Mouse (Mus musculus): Measurements from ENCODE around the gene Pomt2. TPM values are rescaled to one million over a fixed set of nuclear protein-coding genes. Genes with fewer than 3 reads are reported as not detected.

Gene Pomt2
- polyA plus RNA-seq, 1 experiment from 2014 or later, result 13.5 TPM

DNA sequence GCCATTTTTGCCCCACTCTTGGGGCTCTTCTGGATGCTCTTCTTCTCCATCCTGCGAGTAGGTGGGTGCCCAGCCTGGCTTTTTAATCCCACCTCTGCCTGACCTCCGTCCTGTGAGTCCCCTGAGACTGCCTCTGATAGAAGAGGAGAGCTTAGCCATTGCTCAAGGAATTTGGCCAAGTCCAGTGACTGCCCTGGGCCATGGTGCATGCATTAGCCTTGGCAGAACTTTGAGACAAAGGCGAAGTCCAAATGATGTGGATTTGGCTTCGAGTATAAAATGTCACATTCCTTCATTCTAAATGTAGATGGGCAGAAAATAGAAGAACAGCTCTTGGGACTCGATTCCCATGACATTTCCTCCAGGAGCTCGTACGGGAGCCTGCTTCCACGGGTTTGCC is 65.0 kb downstream of the Pomt2 start:
- Histone ChIP-seq H3K4me1 (ENCODE audit: control insufficient read depth in 2 of 2, insufficient read depth in 2 of 2, low read length in 2 of 2) (no peaks in the 10 kb centered on the region), H3K9me3 (ENCODE audit: control insufficient read depth, low read length) (no peaks in the 10 kb centered on the region), H3K27ac (replicated peaks in 1 of 2; ENCODE audit: control insufficient read depth in 1 of 2, insufficient read depth in 1 of 2, low read depth in 2 of 2, low read length in 2 of 2) (no peak overlapping the region), H3K4me3 (ENCODE audit: control insufficient read depth in 1 of 2, insufficient read depth in 1 of 2, low read depth in 1 of 2, low read length in 2 of 2) (no peak overlapping the region), H3K4me2 (ENCODE audit: low read length) (no peak overlapping the region), H3K27me3 (ENCODE audit: control insufficient read depth, insufficient read depth, low read length) (no peaks in the 10 kb centered on the region), H3K36me3 (ENCODE audit: control insufficient read depth, insufficient read depth, low read length) (no peaks in the 10 kb centered on the region), H3K9ac (ENCODE audit: low read length) (no peak overlapping the region)
- ATAC-seq (ENCODE audit: insufficient number of reproducible peaks, insufficient read depth, low FRiP score, low read depth), result no peak
- 69% methylated on average over 8 of the region's 8 CpGs for WGBS

DNA sequence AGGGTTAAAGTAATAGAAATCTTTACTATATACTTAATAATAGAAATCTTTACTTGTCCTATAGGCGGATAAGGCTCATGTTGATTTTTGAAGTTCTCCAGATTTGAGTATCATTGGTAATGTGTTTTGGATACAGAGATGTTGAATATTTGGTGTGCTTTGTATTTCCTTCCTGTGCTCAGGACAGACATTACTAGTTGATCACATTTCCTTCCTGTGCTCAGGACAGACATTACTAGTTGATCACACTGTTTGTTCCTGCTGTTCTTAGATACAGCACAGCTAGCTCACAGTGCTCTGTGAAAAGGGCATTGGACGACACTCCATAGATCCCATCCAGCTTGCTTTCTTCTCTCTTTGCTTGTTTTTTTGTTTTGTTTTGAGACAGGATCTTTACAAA is 71.2 kb downstream of the Pomt2 start:
- no peaks in the 10 kb centered on the region for H3K36me3 ChIP-seq (ENCODE audit: control insufficient read depth, insufficient read depth, low read length)
- H3K4me3 ChIP-seq (ENCODE audit: control insufficient read depth in 1 of 2, insufficient read depth in 1 of 2, low read depth in 1 of 2, low read length in 2 of 2), result no peak overlapping the region
- WGBS, result 75% methylated on average over 2 of the region's 2 CpGs
- H3K27me3 ChIP-seq (ENCODE audit: control insufficient read depth, insufficient read depth, low read length), result no peaks in the 10 kb centered on the region
- no peak for ATAC-seq (ENCODE audit: insufficient number of reproducible peaks, insufficient read depth, low FRiP score, low read depth)
- H3K27ac ChIP-seq (replicated peaks in 1 of 2; ENCODE audit: control insufficient read depth in 1 of 2, insufficient read depth in 1 of 2, low read depth in 2 of 2, low read length in 2 of 2), result no peak overlapping the region
- H3K9me3 ChIP-seq (ENCODE audit: control insufficient read depth, low read length), result no peaks in the 10 kb centered on the region
- H3K4me2 ChIP-seq (ENCODE audit: low read length), result no peak overlapping the region
- no peaks in the 10 kb centered on the region for H3K4me1 ChIP-seq (ENCODE audit: control insufficient read depth in 2 of 2, insufficient read depth in 2 of 2, low read length in 2 of 2)
- no peak overlapping the region for H3K9ac ChIP-seq (ENCODE audit: low read length)

DNA sequence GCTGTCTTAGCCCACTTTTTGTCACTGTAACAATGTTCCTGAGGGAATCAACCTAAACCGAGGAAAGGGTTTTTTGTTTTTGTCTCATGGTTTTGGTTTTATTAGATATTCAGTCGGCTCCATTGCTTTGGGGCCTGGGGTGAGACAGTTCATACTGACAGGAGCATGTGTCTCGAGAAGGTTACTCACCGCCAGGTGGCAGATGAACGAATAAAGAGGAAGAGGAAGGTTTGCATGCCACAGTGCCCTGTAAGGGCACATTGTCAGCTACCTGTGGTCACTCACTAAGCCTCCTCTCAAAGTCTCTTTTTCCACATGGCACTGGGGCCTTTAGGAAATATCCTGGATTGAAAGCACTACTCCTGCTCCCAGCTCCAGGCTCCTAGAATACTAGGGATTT is 77.2 kb downstream of the Pomt2 start:
- Histone ChIP-seq H3K27me3 (ENCODE audit: control insufficient read depth, insufficient read depth, low read length) (no peaks in the 10 kb centered on the region), H3K27ac (replicated peaks in 1 of 2; ENCODE audit: control insufficient read depth in 1 of 2, insufficient read depth in 1 of 2, low read depth in 2 of 2, low read length in 2 of 2) (no peak overlapping the region), H3K9me3 (ENCODE audit: control insufficient read depth, low read length) (no peaks in the 10 kb centered on the region), H3K4me1 (ENCODE audit: control insufficient read depth in 2 of 2, insufficient read depth in 2 of 2, low read length in 2 of 2) (no peaks in the 10 kb centered on the region), H3K4me2 (ENCODE audit: low read length) (no peak overlapping the region), H3K9ac (ENCODE audit: low read length) (no peak overlapping the region), H3K4me3 (ENCODE audit: control insufficient read depth in 1 of 2, insufficient read depth in 1 of 2, low read depth in 1 of 2, low read length in 2 of 2) (no peak overlapping the region), H3K36me3 (ENCODE audit: control insufficient read depth, insufficient read depth, low read length) (no peaks in the 10 kb centered on the region)
- ATAC-seq (ENCODE audit: insufficient number of reproducible peaks, insufficient read depth, low FRiP score, low read depth), result no peak
- 67% methylated on average over 5 of the region's 5 CpGs for WGBS

DNA sequence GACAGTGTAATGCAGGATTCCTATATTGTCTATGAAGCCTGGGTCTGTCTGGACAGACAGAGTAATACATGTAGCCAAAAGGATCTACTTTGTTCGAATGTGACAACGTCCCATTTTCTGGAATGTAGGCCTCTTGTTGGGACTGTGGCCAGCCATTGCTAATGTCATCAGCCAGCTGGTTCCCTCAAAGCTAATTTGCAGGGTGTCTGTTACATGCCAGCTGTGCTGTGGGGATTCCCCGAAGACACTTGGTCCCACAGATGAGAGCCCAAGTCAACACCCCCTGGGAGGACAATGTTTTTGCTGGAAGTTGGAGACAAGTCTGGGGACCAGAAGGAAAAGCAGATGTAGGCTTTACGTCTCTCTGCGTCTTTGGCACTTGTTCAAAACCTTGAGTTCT is 81.3 kb downstream of the Pomt2 start:
- H3K27me3 ChIP-seq (ENCODE audit: control insufficient read depth, insufficient read depth, low read length), result no peaks in the 10 kb centered on the region
- no peak overlapping the region for H3K9ac ChIP-seq (ENCODE audit: low read length)
- no peak overlapping the region for H3K4me2 ChIP-seq (ENCODE audit: low read length)
- no peaks in the 10 kb centered on the region for H3K9me3 ChIP-seq (ENCODE audit: control insufficient read depth, low read length)
- 77% methylated on average over 5 of the region's 5 CpGs for WGBS
- H3K27ac ChIP-seq (replicated peaks in 1 of 2; ENCODE audit: control insufficient read depth in 1 of 2, insufficient read depth in 1 of 2, low read depth in 2 of 2, low read length in 2 of 2), result no peak overlapping the region
- no peak for ATAC-seq (ENCODE audit: insufficient number of reproducible peaks, insufficient read depth, low FRiP score, low read depth)
- H3K36me3 ChIP-seq (ENCODE audit: control insufficient read depth, insufficient read depth, low read length), result no peaks in the 10 kb centered on the region
- no peaks in the 10 kb centered on the region for H3K4me1 ChIP-seq (ENCODE audit: control insufficient read depth in 2 of 2, insufficient read depth in 2 of 2, low read length in 2 of 2)
- no peak overlapping the region for H3K4me3 ChIP-seq (ENCODE audit: control insufficient read depth in 1 of 2, insufficient read depth in 1 of 2, low read depth in 1 of 2, low read length in 2 of 2)

DNA sequence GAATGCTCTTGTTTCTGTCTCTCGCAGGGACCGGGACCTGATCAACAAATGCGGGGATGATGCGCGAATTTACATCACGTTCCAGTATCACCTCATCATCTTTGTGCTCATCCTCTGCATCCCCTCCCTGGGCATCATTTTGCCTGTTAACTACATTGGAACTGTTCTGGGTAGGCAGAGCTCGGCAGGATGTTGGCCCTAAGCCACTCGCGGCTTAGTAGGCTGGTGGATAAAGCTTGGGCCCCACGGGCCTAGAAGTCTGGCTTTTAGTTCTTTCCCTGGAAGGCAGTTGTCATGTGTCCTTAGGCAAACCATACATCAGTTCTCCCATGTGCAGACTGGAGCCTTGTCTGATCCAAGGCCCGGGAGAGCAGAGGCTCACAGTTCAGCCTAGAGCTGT is 82.3 kb downstream of the Pomt2 start:
- Histone ChIP-seq H3K4me1 (ENCODE audit: control insufficient read depth in 2 of 2, insufficient read depth in 2 of 2, low read length in 2 of 2) (no peaks in the 10 kb centered on the region), H3K4me2 (ENCODE audit: low read length) (no peak overlapping the region), H3K27ac (replicated peaks in 1 of 2; ENCODE audit: control insufficient read depth in 1 of 2, insufficient read depth in 1 of 2, low read depth in 2 of 2, low read length in 2 of 2) (no peak overlapping the region), H3K4me3 (ENCODE audit: control insufficient read depth in 1 of 2, insufficient read depth in 1 of 2, low read depth in 1 of 2, low read length in 2 of 2) (no peak overlapping the region), H3K27me3 (ENCODE audit: control insufficient read depth, insufficient read depth, low read length) (no peaks in the 10 kb centered on the region), H3K9ac (ENCODE audit: low read length) (no peak overlapping the region), H3K9me3 (ENCODE audit: control insufficient read depth, low read length) (no peaks in the 10 kb centered on the region), H3K36me3 (ENCODE audit: control insufficient read depth, insufficient read depth, low read length) (no peaks in the 10 kb centered on the region)
- ATAC-seq (ENCODE audit: insufficient number of reproducible peaks, insufficient read depth, low FRiP score, low read depth), result no peak
- 84% methylated on average over 11 of the region's 11 CpGs for WGBS

DNA sequence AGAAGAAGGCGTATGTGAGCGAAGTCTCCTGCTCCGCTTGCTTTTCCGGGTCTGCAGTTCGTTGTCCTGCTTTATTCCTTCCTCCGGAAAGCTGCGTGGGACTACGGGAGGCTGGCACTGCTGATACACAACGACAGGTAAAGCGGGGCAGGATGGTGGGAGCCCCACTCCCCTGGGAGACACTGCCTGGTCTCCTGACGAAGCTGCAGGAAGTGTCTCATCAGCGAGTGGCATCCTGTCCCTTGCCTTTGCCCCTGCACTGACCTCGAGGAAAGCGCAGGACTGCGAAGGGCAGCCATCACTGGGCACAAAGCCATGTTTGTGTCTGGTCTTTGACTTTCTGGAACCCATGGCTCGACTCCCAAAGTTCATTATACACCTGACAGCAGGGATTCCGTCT is 90.7 kb downstream of the Pomt2 start:
- Histone ChIP-seq H3K4me2 (ENCODE audit: low read length) (no peak overlapping the region), H3K4me3 (ENCODE audit: control insufficient read depth in 1 of 2, insufficient read depth in 1 of 2, low read depth in 1 of 2, low read length in 2 of 2) (no peak overlapping the region), H3K4me1 (ENCODE audit: control insufficient read depth in 2 of 2, insufficient read depth in 2 of 2, low read length in 2 of 2) (no peaks in the 10 kb centered on the region), H3K9me3 (ENCODE audit: control insufficient read depth, low read length) (no peaks in the 10 kb centered on the region), H3K9ac (ENCODE audit: low read length) (no peak overlapping the region), H3K27ac (replicated peaks in 1 of 2; ENCODE audit: control insufficient read depth in 1 of 2, insufficient read depth in 1 of 2, low read depth in 2 of 2, low read length in 2 of 2) (no peak overlapping the region), H3K36me3 (ENCODE audit: control insufficient read depth, insufficient read depth, low read length) (no peaks in the 10 kb centered on the region), H3K27me3 (ENCODE audit: control insufficient read depth, insufficient read depth, low read length) (peaks cover 36% of the 10 kb centered on the region)
- 60% methylated on average over 17 of the region's 17 CpGs for WGBS
- no peak for ATAC-seq (ENCODE audit: insufficient number of reproducible peaks, insufficient read depth, low FRiP score, low read depth)

Other genes with a start within 250 kb of the Pomt2 start
- 26.6 and 27.1 TPM in 2 replicates for gene Cipc, start 200.9 kb downstream of the Pomt2 start, polyA plus RNA-seq (2014; fragmentation: Nextera tagmentation; extraction: Ambion mirVana)
- 0.09 TPM in 2 replicates for gene Zdhhc22, start 157.5 kb downstream of the Pomt2 start, polyA plus RNA-seq (2014; fragmentation: Nextera tagmentation; extraction: Ambion mirVana)
- 0.05 and 0.35 TPM in 2 replicates for gene Tmem63c, start 126.6 kb downstream of the Pomt2 start, polyA plus RNA-seq (2014; fragmentation: Nextera tagmentation; extraction: Ambion mirVana)
- 0.27 and 0.28 TPM in 2 replicates for gene Ngb, start 45.4 kb downstream of the Pomt2 start, polyA plus RNA-seq (2014; fragmentation: Nextera tagmentation; extraction: Ambion mirVana)
- gene Gstz1, start 803 bp downstream of the Pomt2 start, polyA plus RNA-seq (2014; fragmentation: Nextera tagmentation; extraction: Ambion mirVana), result 39.3 and 42.7 TPM in 2 replicates
- 0.55 and 0.89 TPM in 2 replicates for gene Samd15, start 51.8 kb upstream of the Pomt2 start, polyA plus RNA-seq (2014; fragmentation: Nextera tagmentation; extraction: Ambion mirVana)
- 1.8 and 2.5 TPM in 2 replicates for gene Tmed8, start 52.5 kb upstream of the Pomt2 start, polyA plus RNA-seq (2014; fragmentation: Nextera tagmentation; extraction: Ambion mirVana)
- gene Noxred1, start 90.8 kb upstream of the Pomt2 start, polyA plus RNA-seq (2014; fragmentation: Nextera tagmentation; extraction: Ambion mirVana), result 0.42 and 0.63 TPM in 2 replicates
- 39.2 and 40.0 TPM in 2 replicates for gene Vipas39, start 118.3 kb upstream of the Pomt2 start, polyA plus RNA-seq (2014; fragmentation: Nextera tagmentation; extraction: Ambion mirVana)
- 150 and 167 TPM in 2 replicates for gene Ahsa1, start 118.5 kb upstream of the Pomt2 start, polyA plus RNA-seq (2014; fragmentation: Nextera tagmentation; extraction: Ambion mirVana)
- gene Ism2, start 151.7 kb upstream of the Pomt2 start, polyA plus RNA-seq (2014; fragmentation: Nextera tagmentation; extraction: Ambion mirVana), result 0.46 and 0.70 TPM in 2 replicates
- gene Sptlc2, start 240.4 kb upstream of the Pomt2 start, polyA plus RNA-seq (2014; fragmentation: Nextera tagmentation; extraction: Ambion mirVana), result 69.1 and 79.3 TPM in 2 replicates